Mouse (Mus musculus): ENCODE data around the gene Krt8.

DNA sequence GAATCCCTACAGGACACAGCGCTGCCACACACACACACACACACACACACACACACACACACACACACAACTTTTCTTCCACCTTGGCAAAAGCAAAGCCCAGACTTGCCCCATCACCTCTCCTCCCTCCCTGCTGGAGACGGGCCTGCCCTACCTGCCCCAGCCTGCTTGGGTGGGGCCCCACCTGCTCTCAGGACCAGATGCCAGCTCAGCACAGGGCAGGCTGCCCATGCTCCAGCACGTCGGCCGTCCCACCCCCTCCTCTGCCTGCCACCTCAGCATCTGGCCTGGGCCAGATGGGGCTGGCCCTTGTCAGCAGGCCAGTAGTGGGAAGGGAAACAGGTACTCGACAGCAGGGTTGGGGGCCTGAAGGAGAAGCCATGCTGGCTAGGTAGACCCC, 23.4 kb downstream of the Krt8 start:
- no peak for TF ChIP-seq CTCF (IDR thresholded peaks at IDR 0.05; ENCODE audit: low read depth)
- no peak for TF ChIP-seq EP300 (IDR thresholded peaks at IDR 0.05; ENCODE audit: low read depth)

Data from heart, postnatal 0 days (tissue).